Mouse (Mus musculus) liver, postnatal 0 days (tissue): ENCODE data around the gene Btnl6.

ENCODE experiments used
- CTCF ChIP-seq: sonication (generic); IDR thresholded peaks from 2 replicates; pipeline ENCODE4 v1.5.1; 2016; ENCODE audit warnings: antibody characterized with exemption, low read depth
- EP300 ChIP-seq: IDR thresholded peaks from 2 replicates; pipeline ENCODE4 v1.6.1; 2016; ENCODE audit warnings: antibody characterized with exemption, low read depth, mild to moderate bottlenecking

- TF ChIP-seq CTCF (no peak), EP300 (no peak)
These were observed 15.5 kb upstream of the Btnl6 start for GRCm38 (mm10) chr17:34532671-34533070.
